Mouse (Mus musculus): ENCODE data around the gene Amer1. TPM values are rescaled to one million over a fixed set of nuclear protein-coding genes. Genes with fewer than 3 reads are reported as not detected.

Gene Amer1
- 13.0 and 13.3 TPM in 2 replicates for polyA plus RNA-seq (2015; fragmentation: Nextera tagmentation; extraction: Ambion mirVana)

DNA sequence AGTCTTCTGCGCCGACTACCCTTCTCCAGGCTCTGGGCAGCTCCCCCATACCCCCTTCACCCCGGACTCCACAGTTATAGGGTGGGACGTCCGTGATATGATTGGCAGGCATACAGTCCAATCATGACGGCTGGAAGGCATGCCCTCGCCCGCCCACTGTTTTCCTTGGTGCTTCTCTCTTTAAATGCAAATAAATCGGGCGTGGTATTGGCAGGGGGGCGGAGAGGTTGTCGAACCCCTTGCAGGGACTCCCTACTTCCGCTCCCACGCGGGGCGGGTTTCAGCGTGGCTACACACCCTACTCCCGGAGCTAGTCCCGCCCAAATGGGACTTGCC lies at the start of gene Amer1:
Gene Amer1, minus strand, starts transcription at position 97 of the 336 bp plus-strand sequence.
- peak; percentile 99 for ATAC-seq (replicated peaks)
- Histone ChIP-seq H3K4me2 (peak within 1 kb of the TSS; percentile 62), H3K27ac (peak within 1 kb of the TSS; percentile 83), H3K36me3 (replicated peaks) (no peaks in the 10 kb centered on the region), H3K4me3 (peak within 1 kb of the TSS; percentile 64), H3K27me3 (replicated peaks) (no peaks in the 10 kb centered on the region), H3K9ac (peak within 1 kb of the TSS; percentile 65), H3K9me3 (no peaks in the 10 kb centered on the region), H3K4me1 (peaks cover 17% of the 10 kb centered on the region)
- WGBS = 11% methylated on average over 19 of the region's 19 CpGs

DNA sequence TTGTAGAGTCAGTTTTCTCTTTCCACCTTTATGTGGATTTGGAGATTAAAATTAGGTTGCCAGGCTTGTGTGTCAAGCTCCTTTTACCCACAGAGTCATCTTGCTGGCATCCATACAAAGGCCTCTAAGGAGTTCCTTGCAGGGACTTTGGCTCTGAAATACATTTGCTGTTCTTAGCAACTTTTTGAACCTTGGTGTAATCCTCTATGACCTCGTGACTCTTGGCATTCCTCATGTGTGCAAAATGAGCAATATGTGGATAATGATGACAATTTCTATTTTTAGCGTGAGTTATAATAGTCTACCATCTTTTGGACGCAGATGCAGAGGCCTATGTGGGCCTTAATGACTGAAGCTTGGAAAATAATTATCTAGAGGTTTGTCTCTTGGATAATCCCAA lies 12.5 kb upstream of the Amer1 start:
- WGBS = 70% methylated on average over 3 of the region's 3 CpGs
- no peak overlapping the region for H3K27ac ChIP-seq
- no peak for ATAC-seq (replicated peaks)

DNA sequence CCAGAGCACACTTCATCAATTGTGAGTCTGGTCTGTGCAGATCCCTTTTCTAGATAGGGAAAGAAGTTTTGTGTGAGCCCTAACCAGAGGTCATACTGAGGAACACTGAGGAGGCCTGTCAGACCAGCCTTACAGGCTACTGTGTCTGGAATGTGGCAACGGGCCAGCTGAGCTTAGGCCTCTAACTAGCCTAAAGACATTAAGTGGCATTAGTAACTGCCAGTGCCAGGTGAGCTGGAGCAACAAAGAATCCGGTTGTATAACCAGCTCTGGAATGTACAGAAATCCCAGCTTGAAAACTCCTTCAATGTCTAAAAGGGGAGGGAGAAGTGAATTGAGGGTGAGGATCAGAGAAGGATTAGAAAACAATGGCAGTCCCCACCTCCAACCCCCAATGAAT lies 1.2 kb upstream of the Amer1 start:
- 72% methylated on average over 2 of the region's 2 CpGs for WGBS
- H3K27me3 ChIP-seq (replicated peaks) = no peaks in the 10 kb centered on the region
- no peak overlapping the region for H3K4me3 ChIP-seq
- H3K4me2 ChIP-seq = no peak overlapping the region
- no peak overlapping the region for H3K27ac ChIP-seq
- H3K36me3 ChIP-seq (replicated peaks) = no peaks in the 10 kb centered on the region
- ATAC-seq (replicated peaks) = no peak
- peaks cover 17% of the 10 kb centered on the region for H3K4me1 ChIP-seq
- no peaks in the 10 kb centered on the region for H3K9me3 ChIP-seq
- H3K9ac ChIP-seq = no peak overlapping the region

More for the DNA sequence above, 12.5 kb upstream of the Amer1 start:
- H3K4me1 ChIP-seq = no peaks in the 10 kb centered on the region
- no peak overlapping the region for H3K4me2 ChIP-seq
- H3K9me3 ChIP-seq = no peaks in the 10 kb centered on the region
- no peak overlapping the region for H3K4me3 ChIP-seq
- H3K36me3 ChIP-seq (replicated peaks) = no peaks in the 10 kb centered on the region
- H3K9ac ChIP-seq = no peak overlapping the region
- H3K27me3 ChIP-seq (replicated peaks) = no peaks in the 10 kb centered on the region

DNA sequence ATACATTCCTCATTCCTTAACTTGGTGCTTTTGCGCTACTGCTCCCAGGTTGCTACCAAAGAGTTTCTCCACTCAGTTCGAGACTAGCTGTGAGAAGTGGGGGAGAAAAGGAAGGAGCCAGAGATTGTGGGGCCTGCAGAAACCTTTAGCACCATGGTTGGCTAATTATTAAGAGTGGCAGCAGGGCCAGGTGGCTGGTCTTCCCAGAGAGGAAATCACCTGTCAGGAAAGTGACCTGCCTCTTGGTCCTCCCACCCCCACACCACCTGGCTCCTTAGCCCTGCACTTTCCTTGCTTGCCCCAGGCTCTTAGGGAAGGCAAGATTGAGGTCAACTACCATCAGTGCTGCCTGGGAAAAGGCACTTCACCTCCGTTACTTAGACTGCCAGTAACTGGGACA lies 469 bp upstream of the Amer1 start:
- H3K4me2 ChIP-seq = peak overlapping the region; percentile 62

DNA sequence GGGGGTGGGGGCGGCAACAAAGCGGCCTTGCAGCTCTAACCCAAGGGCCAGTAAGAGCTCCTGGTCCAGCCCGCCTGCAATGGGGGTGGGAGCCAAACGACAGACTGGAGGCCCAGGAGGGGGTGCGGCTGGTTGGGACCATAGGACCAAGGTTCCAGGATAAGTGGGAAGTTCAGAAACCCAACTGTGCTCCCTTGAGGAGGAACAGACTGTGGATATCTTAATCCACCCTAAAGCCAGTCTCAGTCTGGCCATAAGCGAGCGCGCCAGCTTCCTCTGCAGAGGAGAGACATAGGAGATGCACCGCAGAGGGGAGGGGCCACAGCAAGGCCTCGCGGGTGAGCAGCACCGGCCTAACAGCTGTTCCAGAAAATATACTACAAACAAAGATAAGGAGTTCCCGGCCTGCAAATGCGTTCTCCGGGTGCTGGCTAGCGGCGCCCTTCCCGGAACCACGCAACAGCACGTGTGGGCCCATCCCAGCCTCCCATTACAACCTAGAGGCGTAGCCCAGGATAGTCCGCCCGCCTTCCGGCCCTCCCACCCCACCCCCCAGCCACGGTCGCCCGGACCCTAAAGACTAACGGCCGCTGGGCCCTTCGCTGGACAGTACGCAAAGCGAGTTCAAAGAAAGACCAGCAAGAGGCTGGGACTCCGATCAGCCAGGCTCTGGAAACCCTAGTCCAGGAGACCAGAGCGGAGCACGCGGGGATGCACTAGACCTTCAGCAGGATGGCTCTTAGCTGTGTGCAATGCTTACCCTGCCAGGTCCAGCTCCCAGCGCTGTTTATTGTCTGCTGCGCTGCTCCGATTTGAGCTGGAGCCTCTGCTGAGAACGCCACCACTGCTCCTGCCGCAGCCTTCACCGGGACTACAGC lies 535 bp downstream of the Amer1 start:
- 24% methylated on average over 42 of the region's 42 CpGs for WGBS
- Histone ChIP-seq H3K4me1 (peaks cover 17% of the 10 kb centered on the region), H3K9me3 (no peaks in the 10 kb centered on the region), H3K4me3 (peak overlapping the region; percentile 64), H3K27me3 (replicated peaks) (no peaks in the 10 kb centered on the region), H3K36me3 (replicated peaks) (no peaks in the 10 kb centered on the region), H3K9ac (peak overlapping the region; percentile 65), H3K27ac (peak overlapping the region; percentile 83), H3K4me2 (peak overlapping the region; percentile 62)
- ATAC-seq (replicated peaks) = peak; percentile 90

More for the DNA sequence above, 469 bp upstream of the Amer1 start:
- peak; percentile 1; the same call in 1 of the 2 replicates for ATAC-seq (replicated peaks)
- peaks cover 17% of the 10 kb centered on the region for H3K4me1 ChIP-seq
- 41% methylated on average over 3 of the region's 3 CpGs for WGBS
- peak overlapping the region; percentile 65; the same call in 1 of the 2 replicates for H3K9ac ChIP-seq
- H3K9me3 ChIP-seq = no peaks in the 10 kb centered on the region
- no peak overlapping the region for H3K27ac ChIP-seq
- H3K36me3 ChIP-seq (replicated peaks) = no peaks in the 10 kb centered on the region
- H3K4me3 ChIP-seq = peak overlapping the region; percentile 64
- no peaks in the 10 kb centered on the region for H3K27me3 ChIP-seq (replicated peaks)

DNA sequence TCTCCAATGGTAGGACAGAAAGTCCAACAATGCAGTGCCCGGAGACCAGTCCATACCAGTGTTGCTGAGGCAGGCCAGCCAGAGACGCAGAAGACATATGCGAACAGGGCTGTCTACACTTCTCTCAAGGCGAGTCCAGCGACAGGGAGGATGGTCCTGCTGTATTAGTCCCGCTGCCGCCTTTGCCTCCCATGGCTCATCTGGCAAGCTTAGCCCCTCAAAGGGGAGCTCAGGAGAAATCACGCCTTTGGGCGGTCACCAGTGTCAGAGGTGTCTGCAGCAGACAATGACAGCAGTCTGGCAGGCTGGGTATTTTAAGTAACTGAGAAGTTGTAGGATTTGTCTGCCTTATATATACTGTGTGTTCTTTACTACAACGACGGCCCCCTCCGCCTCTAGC lies 1.3 kb downstream of the Amer1 start:
- 0 out of 2 replicates have a peak, but pooled peaks have one; percentile 0 for ATAC-seq (replicated peaks)
- Histone ChIP-seq H3K27me3 (replicated peaks) (no peaks in the 10 kb centered on the region), H3K4me1 (peaks cover 17% of the 10 kb centered on the region), H3K4me2 (peak overlapping the region; percentile 62), H3K9me3 (no peaks in the 10 kb centered on the region), H3K27ac (peak overlapping the region; percentile 83), H3K36me3 (replicated peaks) (no peaks in the 10 kb centered on the region), H3K4me3 (peak overlapping the region; percentile 64), H3K9ac (peak overlapping the region; percentile 65)
- WGBS = 27% methylated on average over 12 of the region's 12 CpGs

DNA sequence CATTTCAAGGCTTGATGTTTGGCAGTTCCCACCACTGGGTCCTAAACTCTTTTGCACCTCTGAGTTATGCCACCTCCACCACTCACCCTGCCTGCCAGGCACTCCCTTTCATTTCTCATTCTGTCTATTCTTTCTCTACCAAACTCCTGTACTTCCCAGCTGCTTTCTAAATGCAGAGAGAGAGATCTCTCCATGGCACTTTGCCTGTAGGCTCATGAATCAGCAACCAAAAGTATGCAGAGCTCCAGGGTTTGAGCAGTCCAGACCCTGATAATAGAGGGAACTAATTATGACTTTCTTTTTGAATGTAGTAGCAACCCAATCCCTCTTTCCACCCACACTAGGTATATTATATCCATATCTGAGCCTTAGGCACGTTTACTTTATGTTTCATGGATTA lies 2.4 kb downstream of the Amer1 start:
- H3K4me2 ChIP-seq = peak overlapping the region; percentile 62
- H3K36me3 ChIP-seq (replicated peaks) = no peaks in the 10 kb centered on the region
- ATAC-seq (replicated peaks) = no peak
- H3K4me1 ChIP-seq = peaks cover 17% of the 10 kb centered on the region
- no peak overlapping the region for H3K27ac ChIP-seq
- 55% methylated on average over 1 of the region's 1 CpGs for WGBS
- no peaks in the 10 kb centered on the region for H3K27me3 ChIP-seq (replicated peaks)
- H3K9me3 ChIP-seq = no peaks in the 10 kb centered on the region
- no peak overlapping the region for H3K9ac ChIP-seq
- H3K4me3 ChIP-seq = no peak overlapping the region

DNA sequence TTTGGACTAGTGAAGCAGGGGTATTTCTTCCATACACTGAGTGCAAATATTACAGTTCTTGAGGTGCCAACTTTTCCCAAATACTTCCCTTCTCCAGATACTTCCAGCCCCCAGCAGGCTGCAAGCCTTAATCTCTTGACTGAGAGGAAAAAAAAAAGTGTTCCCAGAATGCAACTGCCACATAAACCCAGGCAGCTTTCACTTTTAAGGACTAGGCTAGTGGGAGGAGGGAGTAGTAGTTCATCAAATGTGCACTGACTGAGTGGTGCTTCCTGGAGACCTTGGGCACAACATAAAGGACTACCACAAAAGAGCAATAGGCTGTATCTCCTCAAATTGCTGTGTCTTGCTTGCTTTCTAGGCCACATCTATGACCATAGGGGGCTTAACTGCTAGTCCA lies 3.4 kb downstream of the Amer1 start:
- no peaks in the 10 kb centered on the region for H3K36me3 ChIP-seq (replicated peaks)
- no peak overlapping the region for H3K4me2 ChIP-seq
- no peak overlapping the region for H3K4me3 ChIP-seq
- no peak overlapping the region for H3K27ac ChIP-seq
- ATAC-seq (replicated peaks) = no peak
- H3K4me1 ChIP-seq = peaks cover 17% of the 10 kb centered on the region
- no peaks in the 10 kb centered on the region for H3K9me3 ChIP-seq
- no peaks in the 10 kb centered on the region for H3K27me3 ChIP-seq (replicated peaks)
- no peak overlapping the region for H3K9ac ChIP-seq

DNA sequence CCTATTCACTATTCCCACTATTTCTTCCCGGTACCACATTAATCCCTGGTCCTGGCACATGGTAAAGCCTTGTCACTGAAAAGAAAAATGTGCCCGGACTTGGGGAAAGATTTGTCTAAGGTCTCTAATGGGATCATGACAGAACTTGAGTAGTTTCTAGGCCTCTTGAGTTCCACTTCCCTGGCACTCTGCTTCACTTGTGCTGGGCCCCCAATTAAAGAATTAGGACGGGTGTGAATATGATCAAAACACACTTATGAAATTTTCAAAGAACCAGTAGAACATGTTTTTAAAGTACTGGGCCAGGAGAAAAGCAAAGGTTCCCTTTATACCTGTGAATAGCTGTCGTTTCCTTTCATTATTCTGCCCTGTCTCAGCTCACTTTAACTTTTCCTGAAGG lies 6.2 kb downstream of the Amer1 start:
- no peaks in the 10 kb centered on the region for H3K27me3 ChIP-seq (replicated peaks)
- H3K4me1 ChIP-seq = peaks cover 17% of the 10 kb centered on the region
- H3K9ac ChIP-seq = no peak overlapping the region
- ATAC-seq (replicated peaks) = no peak
- H3K27ac ChIP-seq = no peak overlapping the region
- H3K4me3 ChIP-seq = no peak overlapping the region
- 83% methylated on average over 4 of the region's 4 CpGs for WGBS
- H3K36me3 ChIP-seq (replicated peaks) = no peaks in the 10 kb centered on the region
- no peaks in the 10 kb centered on the region for H3K9me3 ChIP-seq
- no peak overlapping the region for H3K4me2 ChIP-seq

DNA sequence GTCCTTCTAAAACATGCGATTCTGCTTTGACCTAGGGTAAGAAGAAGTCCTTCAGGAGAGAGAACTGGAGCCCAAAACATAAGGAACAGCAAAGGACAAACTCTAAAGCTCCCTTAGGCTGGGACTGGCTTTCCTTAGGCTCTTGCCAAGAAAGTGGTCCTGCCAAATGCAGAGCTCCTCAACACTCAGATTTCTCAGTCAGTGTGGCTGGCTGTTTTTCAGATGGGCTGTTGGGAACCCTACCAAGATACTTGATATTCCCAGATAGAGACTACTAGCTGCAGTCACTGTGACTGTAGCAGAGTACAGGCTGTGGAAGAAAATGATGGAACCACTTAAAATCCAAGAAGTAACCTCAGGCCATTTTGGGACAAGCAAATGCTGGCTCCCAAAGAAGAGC lies 7.4 kb downstream of the Amer1 start:
- WGBS = 85% methylated on average over 1 of the region's 1 CpGs

DNA sequence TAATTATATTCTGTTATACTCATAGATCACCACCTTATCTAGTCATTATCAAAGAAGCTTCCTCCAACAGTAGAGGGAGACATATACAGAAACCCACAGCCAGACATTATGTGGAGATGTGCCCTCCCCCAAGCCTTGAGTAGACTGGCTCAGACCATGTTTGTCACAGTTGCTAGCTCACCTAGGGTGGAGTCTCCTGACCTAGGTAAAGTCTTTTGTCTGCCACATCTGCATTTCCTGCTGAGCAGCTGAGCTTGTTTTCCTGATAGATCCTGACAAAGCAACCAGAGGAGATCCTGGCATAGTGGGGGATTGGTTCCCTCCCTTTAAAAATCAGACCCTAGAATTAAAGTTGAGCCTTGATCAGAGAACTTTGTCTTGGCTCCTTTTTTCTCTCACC lies 71.6 kb downstream of the Amer1 start:
- Histone ChIP-seq H3K4me1 (no peaks in the 10 kb centered on the region), H3K9ac (no peak overlapping the region), H3K9me3 (no peaks in the 10 kb centered on the region), H3K4me3 (no peak overlapping the region), H3K27ac (no peak overlapping the region), H3K4me2 (no peak overlapping the region), H3K27me3 (replicated peaks) (no peaks in the 10 kb centered on the region), H3K36me3 (replicated peaks) (no peaks in the 10 kb centered on the region)
- no peak for ATAC-seq (replicated peaks)

More for the DNA sequence above, 7.4 kb downstream of the Amer1 start:
- Histone ChIP-seq H3K36me3 (replicated peaks) (no peaks in the 10 kb centered on the region), H3K27ac (no peak overlapping the region), H3K27me3 (replicated peaks) (no peaks in the 10 kb centered on the region), H3K9me3 (no peaks in the 10 kb centered on the region), H3K4me1 (peaks cover 10% of the 10 kb centered on the region), H3K9ac (no peak overlapping the region), H3K4me2 (no peak overlapping the region), H3K4me3 (no peak overlapping the region)
- ATAC-seq (replicated peaks) = no peak
